Mouse (Mus musculus) WW6 (cell line): ENCODE data around the gene Gm37240.

Experiments
- DNase-seq: peaks from one replicate; pipeline ENCODE4 v3.0.0-alpha.2; 2013; ENCODE audit warnings: low read depth, low spot score

Gene Gm37240

DNA sequence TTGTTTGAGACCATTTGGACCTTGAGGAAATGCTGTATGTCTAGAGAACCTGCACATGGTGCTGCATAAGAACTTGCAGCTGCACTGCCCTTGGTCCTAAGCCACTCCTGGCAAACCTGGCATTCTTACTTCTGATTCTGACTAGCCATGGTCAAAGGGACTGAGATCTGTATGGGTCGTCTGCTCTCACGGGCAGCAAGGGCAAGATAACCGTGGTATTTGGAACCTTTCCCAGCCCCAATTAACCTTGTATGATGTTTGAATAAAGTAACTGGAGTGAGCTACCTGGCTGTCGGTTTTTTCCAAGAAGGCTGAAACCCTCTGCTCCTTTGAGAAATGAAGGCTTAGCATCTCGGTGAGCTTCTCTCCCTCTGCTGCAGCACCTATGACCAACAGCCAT is 8.4 kb downstream of the Gm37240 start:
- DNase-seq, result no peak

DNA sequence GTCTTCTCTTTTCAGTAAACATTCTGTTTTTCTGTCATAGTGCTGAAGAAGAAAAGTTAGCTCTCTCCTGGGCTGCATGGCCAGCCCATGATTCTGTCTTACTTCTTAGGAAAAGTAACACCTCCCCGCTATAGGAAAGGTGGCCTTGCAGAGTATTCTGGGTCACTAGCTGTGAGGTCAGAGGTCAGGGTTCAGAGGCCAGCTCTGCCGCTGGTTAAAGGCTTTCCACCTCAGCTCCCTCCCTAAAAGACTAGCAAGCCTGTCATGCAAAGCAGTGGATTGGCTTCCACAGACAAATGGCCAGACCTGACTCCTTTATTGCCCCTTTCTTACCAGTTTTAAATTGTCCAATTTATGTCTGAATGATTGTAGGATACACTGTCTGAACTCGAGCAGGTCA is 23.3 kb downstream of the Gm37240 start:
- no peak for DNase-seq

DNA sequence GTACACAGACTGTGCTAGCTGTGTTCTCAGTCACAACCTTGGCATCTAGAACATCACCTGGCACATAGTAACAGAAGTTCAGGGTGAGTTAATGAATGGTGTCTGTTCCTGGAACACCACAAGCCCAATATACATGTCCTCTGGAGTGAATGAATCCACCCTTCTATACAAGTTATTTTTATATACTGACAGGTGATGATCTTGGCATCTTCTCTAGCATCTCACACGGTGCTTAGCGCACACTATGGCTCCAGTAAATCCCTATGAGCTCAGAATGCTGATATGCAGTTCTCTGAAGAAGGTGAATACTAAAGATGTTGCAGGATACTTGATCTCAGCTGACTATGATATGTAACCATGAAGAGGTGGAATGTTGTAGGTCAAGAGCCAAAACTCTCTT is 24.4 kb downstream of the Gm37240 start:
- DNase-seq, result no peak

DNA sequence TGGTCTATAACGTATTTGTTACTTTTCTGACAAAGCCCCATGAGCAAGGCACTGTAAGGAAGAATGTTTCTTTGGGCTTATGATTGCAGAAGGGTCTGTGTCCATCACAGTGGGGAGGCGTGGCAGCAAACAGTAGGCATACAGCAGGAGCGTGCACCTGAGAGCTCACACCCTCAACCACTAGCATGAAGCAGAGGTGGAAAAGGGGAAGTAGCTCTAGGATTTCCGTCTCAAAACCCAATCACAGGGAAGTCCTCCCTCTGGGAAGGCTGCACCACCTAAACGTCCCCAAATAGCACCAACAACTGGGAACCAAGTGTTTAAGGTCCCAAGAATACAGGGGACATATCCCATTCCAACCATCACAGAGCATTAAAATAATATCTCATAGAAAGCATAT is 26.3 kb downstream of the Gm37240 start:
- no peak for DNase-seq

DNA sequence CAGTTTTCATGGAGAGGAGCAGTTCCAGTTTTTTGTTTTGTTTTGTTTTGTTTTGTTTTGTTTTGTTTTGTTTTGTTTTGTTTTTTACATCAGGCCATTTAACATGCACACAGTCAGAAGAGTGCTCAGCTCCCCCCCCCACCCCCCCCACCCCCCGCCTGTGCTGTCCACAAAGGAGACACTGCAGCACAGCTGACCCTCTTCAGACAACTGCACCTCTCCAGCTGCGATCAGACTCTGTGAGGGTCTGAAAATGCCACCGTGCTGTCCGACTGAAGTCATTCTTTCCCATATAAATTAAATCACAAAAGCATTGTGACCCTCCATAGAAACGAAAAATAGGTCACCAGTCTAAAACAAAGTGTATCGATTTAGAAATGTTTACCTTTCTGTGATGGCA is 28.0 kb downstream of the Gm37240 start:
- DNase-seq, result no peak

DNA sequence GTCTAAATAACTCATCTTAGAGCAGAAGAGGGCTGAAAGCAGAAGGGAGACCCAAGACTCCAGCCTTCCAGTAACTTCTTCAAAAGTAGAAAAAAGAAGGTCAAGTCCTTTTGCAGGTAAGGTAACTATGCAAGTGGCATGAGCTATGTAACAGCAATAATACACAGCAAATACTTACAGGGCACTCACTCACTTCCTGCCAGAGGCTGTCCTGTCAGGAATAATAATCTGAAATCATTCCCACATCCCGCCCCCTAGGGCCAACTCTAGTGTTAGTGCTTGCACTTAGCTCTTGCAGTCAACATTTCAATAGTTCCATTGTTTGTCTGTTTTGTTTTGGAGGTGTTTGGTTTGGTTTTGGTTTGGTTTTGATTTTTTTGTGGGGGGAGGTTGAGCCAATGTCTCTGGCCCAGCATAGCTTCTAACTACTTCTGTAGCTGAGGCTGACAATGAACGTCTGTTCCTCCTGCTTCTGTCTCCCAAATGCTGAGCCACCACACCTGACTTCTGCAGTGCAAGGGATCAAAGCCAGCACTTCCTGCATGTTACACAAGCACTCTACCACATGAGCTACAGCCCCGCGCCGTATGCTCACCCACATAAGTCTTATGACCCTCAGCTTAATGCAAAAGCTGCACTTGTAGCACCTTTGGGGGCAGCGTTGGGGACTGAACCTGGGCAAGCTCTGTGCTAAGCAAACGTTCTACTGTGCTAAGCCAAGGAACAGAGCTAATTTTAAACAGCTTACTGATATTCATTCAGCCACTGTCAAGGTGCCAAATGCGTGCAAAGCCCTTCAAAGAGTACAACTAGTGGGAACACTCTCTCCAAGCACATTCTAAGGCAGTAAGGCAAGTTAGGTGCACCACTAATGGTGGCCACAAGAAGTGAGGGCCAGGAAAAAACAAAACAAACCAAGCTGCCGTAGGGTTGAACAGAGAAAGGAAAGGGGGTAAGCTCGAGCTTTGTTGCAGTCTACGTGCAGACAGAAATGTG is 28.9 kb downstream of the Gm37240 start:
- DNase-seq, result no peak

DNA sequence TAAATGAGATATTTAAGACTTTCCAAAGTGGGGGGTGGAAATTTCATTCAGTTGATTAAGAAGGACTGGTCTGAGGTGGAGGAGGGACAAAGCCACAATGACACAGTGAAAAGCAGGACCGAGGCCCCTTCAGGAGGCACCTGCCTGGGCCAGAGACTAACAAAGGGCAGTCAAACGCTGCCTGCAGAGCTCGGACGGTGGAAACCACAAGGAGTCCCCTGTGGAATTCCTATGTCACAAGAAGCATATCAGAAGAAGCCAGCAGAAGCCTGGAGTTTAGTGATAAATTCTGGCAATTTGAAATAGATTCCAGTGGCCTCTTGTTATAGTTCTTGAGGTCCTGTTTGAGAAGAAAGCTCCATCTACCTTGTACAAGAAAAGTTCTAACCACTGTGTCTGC is 30.2 kb downstream of the Gm37240 start:
- DNase-seq, result no peak

DNA sequence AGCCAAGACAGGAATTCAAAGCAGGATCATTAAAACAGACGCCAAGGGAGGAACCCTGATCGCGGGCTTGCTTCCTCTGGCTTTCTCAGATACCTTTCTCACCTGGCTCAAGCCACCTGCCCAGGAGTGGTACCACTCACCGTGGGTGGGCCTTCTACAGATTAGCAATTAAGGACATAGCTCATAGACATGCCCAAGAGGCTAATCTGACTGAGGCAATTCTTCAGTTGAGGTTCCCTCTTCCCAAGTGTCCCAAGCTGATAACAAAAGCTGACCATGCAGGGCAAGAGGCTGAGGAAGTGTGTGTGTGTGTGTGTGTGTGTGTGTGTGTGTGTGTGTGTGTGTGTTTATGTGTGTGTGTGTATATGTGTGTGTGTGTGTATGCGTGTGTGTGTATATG is 31.4 kb downstream of the Gm37240 start:
- DNase-seq, result no peak

DNA sequence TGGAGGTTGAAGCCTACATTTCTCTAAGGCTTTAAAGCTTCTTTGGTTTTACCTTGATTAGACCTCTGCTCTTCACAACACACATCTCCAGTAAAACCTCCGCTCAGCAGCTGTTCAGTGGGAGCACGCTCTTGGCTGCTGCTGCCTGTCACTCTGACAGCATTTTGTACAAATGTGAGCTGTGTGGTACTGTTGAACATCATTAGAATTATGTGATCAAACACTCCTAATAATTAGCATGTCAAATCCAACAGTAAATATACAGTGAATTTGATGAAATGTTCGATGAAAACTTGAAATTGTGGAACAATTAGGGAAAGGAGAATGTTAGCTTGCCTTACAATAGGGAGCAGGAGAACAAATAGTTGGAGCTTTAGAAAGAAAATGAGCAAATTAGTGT is 32.3 kb downstream of the Gm37240 start:
- no peak for DNase-seq

DNA sequence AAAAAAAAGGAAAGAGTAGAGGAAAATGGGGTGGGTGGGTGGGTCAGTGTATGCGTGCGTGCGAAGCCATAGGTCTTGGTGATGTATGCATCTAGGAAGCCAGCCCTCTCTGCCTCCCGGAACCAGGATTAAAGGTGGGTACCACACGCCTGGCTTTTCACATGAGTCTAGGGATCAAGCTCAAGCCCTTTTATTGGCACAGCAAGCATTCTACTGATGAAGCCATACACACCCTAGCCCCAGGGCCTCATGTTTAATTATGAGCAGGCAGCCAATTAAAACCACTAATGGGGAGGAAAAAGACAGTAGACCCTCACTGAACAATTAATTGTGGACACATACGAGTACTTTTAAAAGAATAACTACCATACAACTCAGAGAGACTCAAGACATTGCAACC is 33.2 kb downstream of the Gm37240 start:
- DNase-seq, result no peak

DNA sequence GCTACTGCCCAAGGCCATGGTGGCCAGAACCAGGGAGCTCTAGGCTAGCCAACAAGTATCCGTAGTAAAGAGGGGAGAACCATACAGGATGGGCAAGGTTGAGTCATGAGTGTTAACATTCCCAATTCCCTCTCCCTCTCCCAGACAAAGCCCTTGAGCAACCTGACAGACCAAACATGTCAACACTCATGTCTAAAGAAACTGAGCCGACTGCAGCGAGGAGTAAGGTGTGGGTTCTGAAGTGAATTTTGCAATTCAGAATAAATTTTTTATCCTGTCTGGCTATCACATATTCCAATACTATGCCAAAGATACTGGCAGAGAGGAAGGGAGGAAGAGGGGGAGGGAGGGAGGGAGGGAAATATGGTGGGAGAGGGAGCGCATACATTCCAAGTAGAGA is 33.6 kb downstream of the Gm37240 start:
- DNase-seq, result no peak

DNA sequence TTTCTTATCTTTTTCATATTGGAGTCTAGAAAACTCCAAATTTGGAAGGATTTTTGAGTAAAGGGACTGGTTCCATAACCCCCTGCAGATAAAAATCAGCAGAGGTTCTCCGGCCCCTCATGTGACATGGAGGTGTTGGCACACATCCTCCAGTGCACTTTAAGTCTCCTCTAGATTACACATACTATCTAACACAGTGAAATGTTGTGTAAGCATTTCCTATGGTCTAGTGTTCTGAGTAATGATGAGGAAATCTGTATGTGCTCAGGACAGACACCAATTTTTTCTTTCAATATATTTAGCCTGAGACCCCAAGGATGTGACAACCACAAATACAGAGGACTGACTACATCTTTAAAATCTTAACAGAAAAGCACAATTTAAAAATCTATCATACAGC is 37.2 kb downstream of the Gm37240 start:
- no peak for DNase-seq

DNA sequence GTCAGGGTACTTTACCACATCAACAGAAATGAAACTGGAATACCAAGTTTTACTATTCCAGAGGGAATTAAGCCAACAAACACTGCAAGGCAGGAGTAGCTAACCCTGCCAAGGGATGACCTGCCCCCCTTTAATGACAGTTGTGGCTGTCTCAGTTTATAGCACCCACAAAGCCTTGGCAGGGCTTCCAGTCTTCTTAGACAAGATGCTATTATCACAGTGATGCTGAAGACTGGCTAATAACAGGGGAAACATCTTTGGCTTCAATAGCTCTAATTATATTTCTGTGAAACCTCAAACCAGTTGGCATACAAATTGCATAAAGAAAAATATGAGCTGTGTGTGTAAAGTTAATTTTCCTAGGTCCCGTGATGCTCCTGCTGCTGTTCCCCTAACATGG is 41.0 kb downstream of the Gm37240 start:
- no peak for DNase-seq

DNA sequence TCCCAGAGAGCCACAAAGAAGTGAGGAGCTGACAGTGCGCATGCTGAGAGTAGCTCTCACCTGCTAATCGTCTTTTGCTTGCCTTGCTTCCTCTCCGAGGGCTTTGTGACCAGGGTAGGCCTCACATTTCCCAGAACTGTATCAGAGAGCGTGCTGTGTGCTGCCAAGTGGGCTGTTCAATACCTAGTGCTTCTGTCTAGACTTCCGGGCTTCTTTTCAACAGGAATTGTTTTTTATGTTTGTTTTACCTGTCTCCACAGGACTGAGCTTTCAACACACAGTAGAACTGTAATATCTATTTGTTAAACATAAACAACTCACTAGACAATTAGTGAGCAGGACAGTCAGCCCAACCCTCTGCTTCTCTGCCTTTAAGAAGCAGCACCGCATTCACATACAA is 42.0 kb downstream of the Gm37240 start:
- no peak for DNase-seq

DNA sequence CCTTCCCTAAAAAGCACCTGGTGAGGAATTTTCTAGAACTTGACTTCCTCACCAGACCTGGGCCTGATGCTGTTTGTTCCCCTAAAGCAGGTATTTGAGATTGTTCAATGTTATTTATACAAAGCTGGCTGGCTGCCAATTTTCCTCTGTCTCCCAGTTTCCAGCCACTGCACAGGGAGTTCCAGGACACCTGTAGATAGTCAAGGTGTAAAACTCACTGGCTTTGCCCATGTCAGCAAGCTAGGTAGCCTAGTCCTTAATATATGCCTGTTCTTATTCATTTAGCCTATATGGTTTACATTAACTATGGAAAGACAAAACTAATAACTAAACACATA is 44.5 kb downstream of the Gm37240 start:
- DNase-seq, result no peak

DNA sequence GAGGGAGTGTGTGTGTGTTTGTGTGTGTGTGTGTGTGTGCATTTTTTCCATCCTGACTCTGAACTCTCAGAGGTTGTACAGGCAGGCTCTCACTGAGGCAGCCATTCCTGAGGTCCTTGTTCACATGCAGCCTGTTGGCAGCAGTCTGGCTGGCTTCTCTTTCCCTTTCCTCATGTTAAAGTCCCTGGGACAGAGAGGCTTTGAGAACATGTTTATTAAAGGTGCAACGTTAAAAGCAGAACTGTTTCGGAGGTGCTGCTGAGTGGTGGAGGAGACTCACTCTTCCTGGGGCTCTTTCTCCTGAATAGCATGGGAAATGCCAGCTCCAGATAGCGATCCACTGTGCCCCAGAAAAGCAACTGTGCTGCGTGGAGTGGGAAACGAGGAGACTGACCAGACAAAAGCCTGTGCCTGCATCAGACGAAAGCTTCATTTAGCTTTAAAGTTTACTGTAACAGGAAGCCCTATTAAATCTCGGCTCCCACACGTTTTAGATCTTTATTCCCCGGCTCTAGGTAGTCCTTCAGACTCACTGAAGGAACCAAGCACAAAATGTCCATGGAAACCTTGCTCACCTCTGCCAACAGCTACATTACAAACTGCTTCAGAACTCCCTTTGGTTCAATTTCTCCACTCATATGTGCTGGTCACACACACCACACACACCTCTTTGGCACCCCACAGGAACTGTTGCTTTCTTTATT is 45.0 kb downstream of the Gm37240 start:
- no peak for DNase-seq

DNA sequence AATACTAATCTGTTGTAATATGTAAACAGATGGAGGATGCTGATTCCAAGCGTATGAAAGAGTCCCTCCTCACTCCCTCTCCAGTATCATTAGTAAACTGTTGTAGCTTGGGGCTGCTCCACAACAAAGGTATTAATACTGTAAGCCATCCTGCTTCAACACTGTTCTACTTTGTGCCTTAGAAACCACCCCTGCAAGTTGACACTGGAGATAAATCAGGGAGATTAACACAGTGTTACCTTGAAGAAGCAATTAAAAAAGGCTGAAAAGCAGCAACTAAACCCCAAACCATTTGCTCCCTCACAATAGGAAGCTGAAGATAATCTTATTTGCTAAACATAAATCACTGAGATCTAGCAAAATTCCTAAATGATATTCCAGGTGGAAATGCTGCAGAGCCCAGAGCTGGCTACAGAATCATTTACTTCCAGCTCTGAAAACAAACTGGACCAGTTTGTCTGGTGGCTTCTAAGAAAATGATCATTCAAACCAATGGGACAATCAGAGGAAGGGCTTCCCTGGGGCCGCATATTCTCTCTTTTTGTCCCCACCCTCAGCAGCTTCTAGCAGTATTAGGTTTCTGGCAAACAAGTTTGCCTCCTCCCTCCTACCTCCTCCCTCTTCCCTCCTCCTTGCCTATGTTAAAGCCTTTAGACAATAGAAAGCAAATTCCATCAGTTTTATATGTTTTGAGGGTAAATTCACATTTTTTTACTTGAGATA is 45.7 kb downstream of the Gm37240 start:
- no peak for DNase-seq

DNA sequence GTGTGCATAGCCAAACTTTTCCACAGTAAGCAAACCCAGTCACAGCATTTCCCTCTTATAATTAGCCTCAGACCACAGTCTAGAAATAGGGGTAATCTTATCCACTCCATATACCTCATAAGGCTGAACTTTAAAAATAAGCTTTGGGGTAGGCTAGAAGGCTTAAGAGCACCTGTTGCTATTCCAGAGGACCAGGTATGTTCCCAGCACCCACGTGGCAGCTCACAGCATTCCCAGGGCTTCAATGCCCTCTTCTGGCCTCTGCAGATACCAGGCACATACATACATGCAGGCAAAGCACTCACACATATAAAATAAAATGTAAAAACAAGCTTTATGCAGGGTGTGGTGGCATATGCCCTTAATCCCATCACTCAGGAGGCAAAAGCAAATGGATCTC is 53.7 kb downstream of the Gm37240 start:
- DNase-seq, result no peak

DNA sequence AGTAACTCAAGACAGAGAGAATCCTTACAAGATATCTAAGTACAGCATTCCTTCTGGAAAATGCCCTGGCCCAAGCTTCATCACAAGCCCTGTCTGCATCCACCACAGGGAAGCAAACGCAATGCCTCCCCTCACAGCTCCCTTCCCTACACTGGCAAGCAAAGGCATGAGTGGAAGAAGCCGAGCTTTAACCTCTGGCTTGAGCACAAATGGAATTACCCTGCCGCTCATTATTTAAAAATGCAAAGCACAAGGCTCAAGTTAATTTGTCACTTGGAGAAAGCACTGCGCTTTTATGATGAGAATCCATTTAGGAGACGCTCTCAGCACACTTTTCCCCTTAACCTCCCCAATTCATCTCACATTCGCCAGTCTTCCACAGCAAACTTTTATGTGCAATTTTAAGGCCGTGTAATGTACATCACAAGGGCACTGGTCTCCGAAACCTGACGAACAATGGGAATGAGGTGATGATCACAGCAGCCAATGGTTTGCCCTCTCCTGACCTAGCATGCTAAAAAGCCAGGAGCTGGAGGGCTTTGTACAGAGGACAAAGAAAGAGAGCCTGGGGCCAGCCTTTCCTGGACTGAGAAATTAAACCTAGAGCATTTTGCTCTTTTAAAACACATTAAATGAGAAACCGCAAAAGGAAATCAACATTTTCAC is 54.7 kb downstream of the Gm37240 start:
- no peak for DNase-seq

DNA sequence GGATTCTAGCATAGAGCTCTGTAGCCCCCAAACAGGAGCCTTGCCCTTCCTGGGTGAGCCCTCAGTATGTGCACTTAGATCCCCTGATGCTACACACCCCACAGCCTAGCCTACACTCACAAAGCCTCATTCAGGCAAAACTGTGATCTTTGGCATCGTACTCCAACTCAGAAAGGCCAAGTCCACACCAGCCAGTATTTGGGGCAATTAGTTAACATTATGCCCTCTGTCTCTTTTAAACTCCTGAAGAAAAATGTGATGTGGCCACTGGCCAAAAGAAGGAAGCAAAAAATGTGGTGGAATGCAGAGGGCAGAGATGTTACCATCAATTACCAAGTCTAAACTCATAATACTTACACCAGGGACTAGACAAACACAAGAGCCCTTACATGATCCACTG is 55.5 kb downstream of the Gm37240 start:
- no peak for DNase-seq

DNA sequence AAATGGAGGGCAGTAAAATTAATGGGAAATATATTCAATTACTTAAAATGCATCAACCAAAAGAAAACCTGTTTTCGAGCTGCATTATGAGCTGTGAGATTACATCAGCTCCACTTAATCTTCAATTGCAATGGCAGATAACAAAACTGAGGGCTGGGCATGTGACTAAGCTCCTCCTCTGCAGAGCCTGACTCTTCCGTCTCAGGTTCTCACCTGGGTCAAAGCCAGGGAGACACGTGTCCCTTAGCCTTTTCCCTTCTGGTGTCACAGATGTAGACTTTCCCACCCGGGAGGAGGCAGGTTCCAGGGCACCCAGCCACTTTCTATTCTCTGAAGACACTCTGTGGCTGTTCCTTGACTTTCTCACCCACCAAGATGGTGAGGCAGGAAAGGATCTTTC is 58.3 kb downstream of the Gm37240 start:
- DNase-seq, result no peak

DNA sequence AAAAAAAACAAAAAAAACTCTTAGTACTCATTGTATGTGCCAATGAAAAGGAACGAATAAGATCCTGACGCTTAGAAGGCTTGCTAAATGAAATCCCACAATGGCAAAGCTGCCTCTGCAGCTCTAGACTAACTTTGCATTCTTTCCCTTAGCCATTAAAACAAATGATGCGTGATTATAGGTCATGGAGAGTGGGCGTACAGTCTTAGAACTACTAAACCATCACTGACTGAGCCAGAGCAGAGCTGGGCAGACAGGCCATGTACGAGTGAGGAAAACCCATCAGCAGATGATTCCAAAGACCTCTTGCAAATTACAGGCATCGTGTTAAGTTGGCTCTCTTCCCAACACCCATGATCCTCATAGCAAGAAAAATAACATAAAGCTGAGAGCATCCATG is 59.5 kb downstream of the Gm37240 start:
- DNase-seq, result no peak
